Comparison of ENCODE assay signal across 21 mouse cellular contexts in the genomic region with DNA sequence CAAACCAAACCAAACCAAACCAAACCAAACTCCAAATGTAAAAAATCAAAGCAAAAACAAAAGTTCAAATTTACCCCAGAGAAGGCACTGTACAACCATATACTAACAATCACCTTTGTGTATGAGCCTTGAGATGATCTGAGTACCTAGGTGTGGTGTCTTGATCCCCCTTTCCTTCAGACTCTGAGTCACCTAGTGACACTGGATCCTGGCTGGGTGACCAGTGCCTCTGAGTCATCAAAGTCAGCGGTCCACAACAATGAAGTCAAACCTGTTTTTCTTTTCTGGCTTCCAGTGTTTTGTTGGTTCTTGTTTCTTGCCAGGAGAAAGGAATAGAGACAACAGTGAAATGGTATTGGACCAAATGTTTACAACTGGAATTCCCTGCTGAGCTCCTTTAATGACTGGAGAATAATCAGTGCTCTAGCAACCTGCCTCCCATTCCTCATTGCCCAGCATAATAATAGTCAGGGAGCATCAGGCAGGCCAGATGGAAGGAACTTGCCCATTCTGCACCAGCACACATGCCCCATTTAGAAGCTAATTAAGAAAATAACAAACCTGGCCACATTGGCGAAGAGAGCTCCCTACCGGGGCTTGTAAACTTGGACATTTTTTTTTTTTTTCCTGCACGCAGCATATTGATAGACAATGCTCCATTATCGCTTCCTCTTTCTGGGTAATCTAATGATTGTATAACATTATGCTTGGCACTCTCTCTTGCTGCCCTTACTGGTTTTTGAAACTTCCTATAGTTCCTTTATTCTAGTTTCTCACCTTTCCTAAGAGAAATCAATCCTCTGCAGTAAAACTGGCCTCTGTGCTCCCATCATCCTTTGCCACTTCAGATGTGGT. TPM values are rescaled to one million over a fixed set of nuclear protein-coding genes. Genes with fewer than 3 reads are reported as not detected.
DNase-seq lines count a peak whose midpoint lies in the region; ATAC-seq and TF ChIP-seq lines count a peak whose summit lies in the region.
"Had no signal": no experiment of that assay in that cellular context is flagged by ENCODE, and none has a peak within 500 bp of the region (broad histone marks: within the 10 kb centered on the region; RNA-seq: fewer than 3 reads in every experiment).

No protein-coding gene starts in this region.

- no peak overlapping the region for H3K4me3 ChIP-seq in forebrain, embryonic 13.5 days
- no peak overlapping the region for H3K4me3 ChIP-seq in forebrain, embryonic 10.5 days
- no peak overlapping the region for H3K4me3 ChIP-seq in midbrain, postnatal 0 days (ENCODE audit: low read depth, low read length)
- H3K4me3 ChIP-seq in midbrain, embryonic 16.5 days (ENCODE audit: low read depth, low read length), result no peak overlapping the region
- no peak overlapping the region for H3K4me3 ChIP-seq in neural tube, embryonic 15.5 days (replicated peaks)
- H3K4me3 ChIP-seq: heart, adult 2 months; left cerebral cortex, adult 2 months; midbrain, embryonic 13.5 days; neural tube, embryonic 12.5 days had no signal

- no peak overlapping the region for H3K9ac ChIP-seq in forebrain, embryonic 13.5 days
- H3K9ac ChIP-seq in midbrain, postnatal 0 days (replicated peaks; ENCODE audit: low read length, poor library complexity, severe bottlenecking), result no peak overlapping the region
- H3K9ac ChIP-seq in midbrain, embryonic 16.5 days (ENCODE audit: low read depth, low read length), result no peak overlapping the region
- no peak overlapping the region for H3K9ac ChIP-seq in neural tube, embryonic 15.5 days (replicated peaks)
- H3K9ac ChIP-seq: liver, postnatal 0 days; midbrain, embryonic 13.5 days; neural tube, embryonic 12.5 days had no signal

- H3K27me3 ChIP-seq in forebrain, embryonic 13.5 days, result no peaks in the 10 kb centered on the region
- no peaks in the 10 kb centered on the region for H3K27me3 ChIP-seq in forebrain, embryonic 10.5 days (ENCODE audit: poor library complexity, severe bottlenecking)
- no peaks in the 10 kb centered on the region for H3K27me3 ChIP-seq in midbrain, postnatal 0 days (ENCODE audit: insufficient read depth, low read length)
- no peaks in the 10 kb centered on the region for H3K27me3 ChIP-seq in midbrain, embryonic 16.5 days (ENCODE audit: control insufficient read depth, insufficient read depth, low read depth, low read length)
- no peaks in the 10 kb centered on the region for H3K27me3 ChIP-seq in neural tube, embryonic 15.5 days (replicated peaks)
- H3K27me3 ChIP-seq: midbrain, embryonic 13.5 days; neural tube, embryonic 12.5 days had no signal

- no peak overlapping the region for H3K27ac ChIP-seq in forebrain, embryonic 13.5 days
- H3K27ac ChIP-seq in forebrain, embryonic 10.5 days, result no peak overlapping the region
- no peak overlapping the region for H3K27ac ChIP-seq in midbrain, postnatal 0 days (ENCODE audit: low read depth, low read length)
- H3K27ac ChIP-seq in midbrain, embryonic 16.5 days (ENCODE audit: low read length), result no peak overlapping the region
- H3K27ac ChIP-seq in neural tube, embryonic 15.5 days (replicated peaks), result peak overlapping the region; percentile 51; the same call in 1 of the 2 replicates
- H3K27ac ChIP-seq: heart, adult 2 months; left cerebral cortex, adult 2 months; macrophage; midbrain, embryonic 13.5 days; neural tube, embryonic 12.5 days had no signal

- TF ChIP-seq CTCF in midbrain, postnatal 0 days (IDR thresholded peaks at IDR 0.05), result no peak

- peaks cover 17% of the 10 kb centered on the region for H3K4me1 ChIP-seq in forebrain, embryonic 13.5 days
- 0 out of 2 replicates have a peak, but pooled peaks cover 4% of the 10 kb centered on the region for H3K4me1 ChIP-seq in forebrain, embryonic 10.5 days
- no peaks in the 10 kb centered on the region for H3K4me1 ChIP-seq in midbrain, postnatal 0 days (ENCODE audit: insufficient read depth, low read length)
- peaks cover 6% of the 10 kb centered on the region; the same call in 1 of the 2 replicates for H3K4me1 ChIP-seq in midbrain, embryonic 16.5 days (ENCODE audit: control insufficient read depth, insufficient read depth, low read length)
- no peaks in the 10 kb centered on the region for H3K4me1 ChIP-seq in neural tube, embryonic 15.5 days
- H3K4me1 ChIP-seq: neural tube, embryonic 12.5 days had no signal

- WGBS in forebrain, embryonic 13.5 days, result 51% methylated on average over 5 of the region's 5 CpGs
- 86% methylated on average over 5 of the region's 5 CpGs for WGBS in forebrain, embryonic 10.5 days
- WGBS in midbrain, postnatal 0 days, result 79% methylated on average over 5 of the region's 5 CpGs
- WGBS in midbrain, embryonic 16.5 days, result 63% methylated on average over 5 of the region's 5 CpGs
- WGBS in neural tube, embryonic 15.5 days, result 57% methylated on average over 5 of the region's 5 CpGs

- H3K36me3 ChIP-seq in forebrain, embryonic 13.5 days (ENCODE audit: poor library complexity, severe bottlenecking), result no peaks in the 10 kb centered on the region
- no peaks in the 10 kb centered on the region for H3K36me3 ChIP-seq in forebrain, embryonic 10.5 days (replicated peaks)
- H3K36me3 ChIP-seq in midbrain, postnatal 0 days (ENCODE audit: insufficient read depth, low read length), result no peaks in the 10 kb centered on the region
- H3K36me3 ChIP-seq in midbrain, embryonic 16.5 days (ENCODE audit: control insufficient read depth, insufficient read depth, low read length), result no peaks in the 10 kb centered on the region
- no peaks in the 10 kb centered on the region for H3K36me3 ChIP-seq in neural tube, embryonic 15.5 days
- H3K36me3 ChIP-seq: midbrain, embryonic 13.5 days; neural tube, embryonic 12.5 days had no signal

- H3K9me3 ChIP-seq in forebrain, embryonic 13.5 days (replicated peaks), result no peaks in the 10 kb centered on the region
- no peaks in the 10 kb centered on the region for H3K9me3 ChIP-seq in forebrain, embryonic 10.5 days
- no peaks in the 10 kb centered on the region for H3K9me3 ChIP-seq in midbrain, postnatal 0 days (ENCODE audit: low read length)
- no peaks in the 10 kb centered on the region for H3K9me3 ChIP-seq in midbrain, embryonic 16.5 days (replicated peaks; ENCODE audit: control insufficient read depth, low read length, poor library complexity, severe bottlenecking)
- H3K9me3 ChIP-seq in neural tube, embryonic 15.5 days (replicated peaks), result no peaks in the 10 kb centered on the region
- H3K9me3 ChIP-seq: midbrain, embryonic 13.5 days; neural tube, embryonic 12.5 days had no signal

- ATAC-seq in forebrain, embryonic 13.5 days, result peak; percentile 61
- ATAC-seq in midbrain, postnatal 0 days (ENCODE audit: low FRiP score), result no peak
- no peak for ATAC-seq in midbrain, embryonic 16.5 days
- no peak for ATAC-seq in neural tube, embryonic 15.5 days (ENCODE audit: low FRiP score)
- ATAC-seq: intestine, embryonic 16.5 days; liver, postnatal 0 days; midbrain, embryonic 13.5 days had no signal

- no peak for DNase-seq in forebrain, embryonic 10.5 days (ENCODE audit: extremely low spot score, low spot score)
- DNase-seq in midbrain, postnatal 0 days (ENCODE audit: low spot score), result peak; percentile 30
- peak; percentile 48 for DNase-seq in cerebellum, adult 8-10 months
- no peak for DNase-seq in spleen, postnatal 36 days (ENCODE audit: low spot score in 2 of 2)
- DNase-seq in heart, adult 8-10 months (ENCODE audit: low spot score), result no peak
- DNase-seq: B cell, adult 2 months; heart, adult 2 months; heart, postnatal 14 days; kidney, postnatal 36 days; liver, postnatal 0 days; retina, postnatal 1 day had no signal

- H3K4me2 ChIP-seq in forebrain, embryonic 13.5 days, result no peak overlapping the region
- no peak overlapping the region for H3K4me2 ChIP-seq in midbrain, postnatal 0 days (ENCODE audit: low read depth, low read length, poor library complexity, severe bottlenecking)
- no peak overlapping the region for H3K4me2 ChIP-seq in midbrain, embryonic 16.5 days (ENCODE audit: low read length)
- no peak overlapping the region for H3K4me2 ChIP-seq in neural tube, embryonic 15.5 days
- H3K4me2 ChIP-seq: midbrain, embryonic 13.5 days; neural tube, embryonic 12.5 days had no signal

RNA-seq across cellular contexts. Expression of gene Gm14862, which starts 15.7 kb away (rescaled TPM):
- polyA plus RNA-seq in forebrain, embryonic 13.5 days (2015; fragmentation: Nextera tagmentation; extraction: Ambion mirVana), result 0.24 TPM in 1 of 2 replicates, not detected in the other
- not detected in 2 replicates for polyA plus RNA-seq in forebrain, embryonic 10.5 days (2016; fragmentation: Nextera tagmentation; extraction: Ambion mirVana)
- not detected in 2 replicates for total RNA-seq in midbrain, postnatal 0 days (2014; rRNA removed)
- polyA plus RNA-seq in midbrain, postnatal 0 days (2015; fragmentation: Nextera tagmentation; extraction: Ambion mirVana), result not detected in 2 replicates
- 0.24 TPM in 1 of 2 replicates, not detected in the other for polyA plus RNA-seq in midbrain, embryonic 16.5 days (2015; fragmentation: Nextera tagmentation; extraction: Ambion mirVana)
- 0.23 TPM in 1 of 2 replicates, not detected in the other for polyA plus RNA-seq in neural tube, embryonic 15.5 days (2015; fragmentation: Nextera tagmentation; extraction: Ambion mirVana)
- not detected for total RNA-seq in heart, adult 8-10 months (2022)
- total RNA-seq: adrenal gland, postnatal 4 days; heart, adult 2 months; heart, postnatal 14 days; left cerebral cortex, adult 2 months had no signal
- polyA plus RNA-seq: heart, adult 2 months; intestine, embryonic 16.5 days; limb, embryonic 14.5 days; macrophage; midbrain, embryonic 13.5 days had no signal

RNA-seq across cellular contexts. Expression of gene Xk, which starts 31.6 kb away (rescaled TPM):
- 2.5 and 3.1 TPM in 2 replicates for polyA plus RNA-seq in forebrain, embryonic 13.5 days (2015; fragmentation: Nextera tagmentation; extraction: Ambion mirVana)
- 2.9 and 3.3 TPM in 2 replicates for polyA plus RNA-seq in forebrain, embryonic 10.5 days (2016; fragmentation: Nextera tagmentation; extraction: Ambion mirVana)
- 7.2 and 9.6 TPM in 2 replicates for total RNA-seq in midbrain, postnatal 0 days (2014; rRNA removed)
- 3.8 and 4.6 TPM in 2 replicates for polyA plus RNA-seq in midbrain, postnatal 0 days (2015; fragmentation: Nextera tagmentation; extraction: Ambion mirVana)
- polyA plus RNA-seq in midbrain, embryonic 16.5 days (2015; fragmentation: Nextera tagmentation; extraction: Ambion mirVana), result 5.3 and 5.4 TPM in 2 replicates
- polyA plus RNA-seq in neural tube, embryonic 15.5 days (2015; fragmentation: Nextera tagmentation; extraction: Ambion mirVana), result 5.2 and 5.7 TPM in 2 replicates
- total RNA-seq in heart, adult 8-10 months (2022), result 1 to 10 TPM; 5.1 to 9.8 (median 8.1) TPM

RNA-seq across cellular contexts. Expression of gene Lancl3, which starts 41.3 kb away (rescaled TPM):
- polyA plus RNA-seq in forebrain, embryonic 13.5 days (2015; fragmentation: Nextera tagmentation; extraction: Ambion mirVana), result 3.8 and 4.7 TPM in 2 replicates
- polyA plus RNA-seq in forebrain, embryonic 10.5 days (2016; fragmentation: Nextera tagmentation; extraction: Ambion mirVana), result 0.12 TPM in 2 replicates
- 8.6 and 10.9 TPM in 2 replicates for total RNA-seq in midbrain, postnatal 0 days (2014; rRNA removed)
- polyA plus RNA-seq in midbrain, postnatal 0 days (2015; fragmentation: Nextera tagmentation; extraction: Ambion mirVana), result 2.6 and 3.0 TPM in 2 replicates
- polyA plus RNA-seq in midbrain, embryonic 16.5 days (2015; fragmentation: Nextera tagmentation; extraction: Ambion mirVana), result 5.1 and 5.6 TPM in 2 replicates
- polyA plus RNA-seq in neural tube, embryonic 15.5 days (2015; fragmentation: Nextera tagmentation; extraction: Ambion mirVana), result 2.8 and 3.1 TPM in 2 replicates
- total RNA-seq in heart, adult 8-10 months (2022), result 1 to 10 TPM; 2.7 to 6.0 (median 5.0) TPM
- polyA plus RNA-seq: macrophage had no signal

RNA-seq across cellular contexts. Expression of gene H2al1m, which starts 42.6 kb away (rescaled TPM):
- not detected in 2 replicates for polyA plus RNA-seq in forebrain, embryonic 13.5 days (2015; fragmentation: Nextera tagmentation; extraction: Ambion mirVana)
- polyA plus RNA-seq in forebrain, embryonic 10.5 days (2016; fragmentation: Nextera tagmentation; extraction: Ambion mirVana), result not detected in 2 replicates
- total RNA-seq in midbrain, postnatal 0 days (2014; rRNA removed), result not detected in 2 replicates
- not detected in 2 replicates for polyA plus RNA-seq in midbrain, postnatal 0 days (2015; fragmentation: Nextera tagmentation; extraction: Ambion mirVana)
- not detected in 2 replicates for polyA plus RNA-seq in midbrain, embryonic 16.5 days (2015; fragmentation: Nextera tagmentation; extraction: Ambion mirVana)
- polyA plus RNA-seq in neural tube, embryonic 15.5 days (2015; fragmentation: Nextera tagmentation; extraction: Ambion mirVana), result not detected in 2 replicates
- 1 to 10 TPM in 1 of 4 experiments, not detected in 3; 1.3 TPM for total RNA-seq in heart, adult 8-10 months (2022)
- total RNA-seq: left cerebral cortex, adult 2 months had no signal
- polyA plus RNA-seq: intestine, embryonic 16.5 days; limb, embryonic 14.5 days; macrophage; midbrain, embryonic 13.5 days had no signal

Comparison
In these comparisons a context has a peak if more than half of its experiments do, and no peak if none do; other contexts are left out.
1. DNase-seq: peak in midbrain, postnatal 0 days (single experiment) and cerebellum, adult 8-10 months (single experiment); none in forebrain, embryonic 10.5 days (single experiment), spleen, postnatal 36 days (0 of 2) and heart, adult 8-10 months (single experiment).